Mouse (Mus musculus) midbrain, embryonic 11.5 days (tissue): ENCODE measurements around the gene Arid4a. TPM values are rescaled to one million over a fixed set of nuclear protein-coding genes. Genes with fewer than 3 reads are reported as not detected.
"Not testable (repeated sequence)": the region's sequence is repeated elsewhere in the genome, so short reads cannot be mapped to it uniquely, and the experiment has no call there.

ENCODE experiments used
- ATAC-seq: fragments of 200-750 bp; cut with Nextera tagmentation; 2 replicates; pipeline ENCODE4 v1.8.0; 2017; ENCODE audit warnings: moderate TSS enrichment, moderate library complexity; ENCODE audit not compliant: low FRiP score
- DNase-seq: peaks from one replicate; pipeline ENCODE4 v3.0.0; 2015; ENCODE audit warnings: low spot score; ENCODE audit errors: missing footprints
- H3K27ac ChIP-seq: fragments of 300-500 bp; sonication (generic); 2 replicates; pipeline ENCODE4 v1.5.1; 2014; ENCODE audit warnings: low read depth, low read length
- H3K27me3 ChIP-seq: fragments of 300-500 bp; sonication (generic); 2 replicates; pipeline ENCODE4 v1.6.1; 2014; ENCODE audit warnings: mild to moderate bottlenecking, low read length, moderate library complexity, mixed read lengths; ENCODE audit not compliant: control insufficient read depth, insufficient read depth
- H3K36me3 ChIP-seq: fragments of 300-500 bp; sonication (generic); 2 replicates; pipeline ENCODE4 v1.6.1; 2014; ENCODE audit warnings: mild to moderate bottlenecking, low read length, moderate library complexity, mixed read lengths; ENCODE audit not compliant: control insufficient read depth, insufficient read depth
- H3K4me1 ChIP-seq: fragments of 300-500 bp; sonication (generic); 2 replicates; pipeline ENCODE4 v1.6.1; 2014; ENCODE audit warnings: low read length; ENCODE audit not compliant: control insufficient read depth, insufficient read depth
- H3K4me2 ChIP-seq: fragments of 300-500 bp; sonication (generic); 2 replicates; pipeline ENCODE4 v1.6.1; 2014; ENCODE audit warnings: mild to moderate bottlenecking, moderate library complexity
- H3K4me3 ChIP-seq: fragments of 300-500 bp; sonication (generic); 2 replicates; pipeline ENCODE4 v1.5.1; 2014; ENCODE audit warnings: low read depth, low read length
- H3K9ac ChIP-seq: fragments of 300-500 bp; sonication (generic); 2 replicates; pipeline ENCODE4 v1.6.1; 2014; ENCODE audit warnings: low read length
- H3K9me3 ChIP-seq: fragments of 300-500 bp; sonication (generic); 2 replicates; pipeline ENCODE4 v1.6.1; 2016; ENCODE audit warnings: low read length; ENCODE audit not compliant: control insufficient read depth
- WGBS: fragments of 180-500 bp; shearing (Covaris S2); extraction: QIAGEN DNeasy Blood & Tissue Kit; methylation state at CpG from one replicate; pipeline ENCODE4 v1.1.7; 2014; 5-methylcytosine and 5-hydroxymethylcytosine counted together
- polyA plus RNA-seq: library from polyadenylated mRNA; unstranded; fragments of >200 nt; fragmentation: Nextera tagmentation; extraction: Ambion mirVana; gene quantifications from 2 replicates; pipeline ENCODE4 v1.2.1, GENCODE M21; 2014

The Arid4a gene
- polyA plus RNA-seq, 1 experiment from 2014 or later: 34.5 TPM

- H3K4me3 ChIP-seq, ATAC-seq, H3K4me1 ChIP-seq, DNase-seq, H3K9me3 ChIP-seq, H3K4me2 ChIP-seq, H3K27me3 ChIP-seq, H3K27ac ChIP-seq, H3K36me3 ChIP-seq, H3K9ac ChIP-seq: not testable (repeated sequence)
- 88% methylated on average over 8 of the region's 8 CpGs for WGBS
Observed at GRCm38 (mm10) chr12:71028265-71028664, 12.5 kb downstream of the Arid4a start.

GRCm38 (mm10) chr12:71030260-71030659 lies 14.5 kb downstream of the Arid4a start:
- H3K27me3 ChIP-seq: no peaks in the 10 kb centered on the region
- H3K27ac ChIP-seq: no peak overlapping the region
- ATAC-seq (no peak), DNase-seq (peak; percentile 47)
- H3K9ac ChIP-seq: no peak overlapping the region
- WGBS: 88% methylated on average over 8 of the region's 8 CpGs
- H3K4me3 ChIP-seq: no peak overlapping the region
- no peaks in the 10 kb centered on the region for H3K4me1 ChIP-seq
- H3K4me2 ChIP-seq: no peak overlapping the region
- no peaks in the 10 kb centered on the region for H3K9me3 ChIP-seq
- H3K36me3 ChIP-seq: peaks cover 3% of the 10 kb centered on the region

GRCm38 (mm10) chr12:71030722-71031121 lies 14.9 kb downstream of the Arid4a start:
- ATAC-seq (no peak), DNase-seq (peak; percentile 17)
- Histone ChIP-seq H3K36me3 (peaks cover 3% of the 10 kb centered on the region), H3K9me3 (no peaks in the 10 kb centered on the region), H3K4me3 (no peak overlapping the region), H3K9ac (no peak overlapping the region), H3K27ac (no peak overlapping the region), H3K4me1 (no peaks in the 10 kb centered on the region), H3K27me3 (no peaks in the 10 kb centered on the region), H3K4me2 (no peak overlapping the region)
- 95% methylated on average over 5 of the region's 5 CpGs for WGBS

GRCm38 (mm10) chr12:71035826-71036225 lies 20.0 kb downstream of the Arid4a start:
- no peak for DNase-seq
- no peak overlapping the region for H3K9ac ChIP-seq
- no peaks in the 10 kb centered on the region for H3K4me1 ChIP-seq
- no peaks in the 10 kb centered on the region for H3K27me3 ChIP-seq
- no peak overlapping the region for H3K4me2 ChIP-seq
- no peak for ATAC-seq
- H3K4me3 ChIP-seq: no peak overlapping the region
- WGBS: 88% methylated on average over 4 of the region's 4 CpGs
- no peaks in the 10 kb centered on the region for H3K9me3 ChIP-seq
- peaks cover 11% of the 10 kb centered on the region; the same call in 1 of the 2 replicates for H3K36me3 ChIP-seq
- H3K27ac ChIP-seq: no peak overlapping the region

- no peak for ATAC-seq
- Histone ChIP-seq H3K4me2 (no peak overlapping the region), H3K36me3 (peaks cover 11% of the 10 kb centered on the region; the same call in 1 of the 2 replicates), H3K4me1 (no peaks in the 10 kb centered on the region), H3K4me3 (no peak overlapping the region), H3K9ac (no peak overlapping the region), H3K27me3 (no peaks in the 10 kb centered on the region), H3K27ac (no peak overlapping the region), H3K9me3 (no peaks in the 10 kb centered on the region)
- DNase-seq: peak; percentile 66
- WGBS: 94% methylated on average over 12 of the region's 12 CpGs
Observed at GRCm38 (mm10) chr12:71036729-71037404, 21.1 kb downstream of the Arid4a start.

- no peak overlapping the region for H3K4me3 ChIP-seq
- H3K9ac ChIP-seq: no peak overlapping the region
- ATAC-seq (no peak), DNase-seq (peak; percentile 33)
- 93% methylated on average over 7 of the region's 7 CpGs for WGBS
- no peaks in the 10 kb centered on the region for H3K27me3 ChIP-seq
- no peak overlapping the region for H3K4me2 ChIP-seq
- peaks cover 11% of the 10 kb centered on the region; the same call in 1 of the 2 replicates for H3K36me3 ChIP-seq
- no peaks in the 10 kb centered on the region for H3K9me3 ChIP-seq
- H3K27ac ChIP-seq: no peak overlapping the region
- no peaks in the 10 kb centered on the region for H3K4me1 ChIP-seq
Observed at GRCm38 (mm10) chr12:71040462-71040861, 24.7 kb downstream of the Arid4a start.

GRCm38 (mm10) chr12:71042451-71042850 lies 26.7 kb downstream of the Arid4a start:
- Histone ChIP-seq H3K4me2 (no peak overlapping the region), H3K27ac (no peak overlapping the region), H3K9me3 (no peaks in the 10 kb centered on the region), H3K36me3 (peaks cover 18% of the 10 kb centered on the region; the same call in 1 of the 2 replicates), H3K9ac (no peak overlapping the region), H3K4me3 (no peak overlapping the region), H3K4me1 (no peaks in the 10 kb centered on the region; the same call in 1 of the 2 replicates), H3K27me3 (no peaks in the 10 kb centered on the region)
- 93% methylated on average over 1 of the region's 1 CpGs for WGBS
- no peak for ATAC-seq
- DNase-seq: no peak

- H3K4me2 ChIP-seq: no peak overlapping the region
- 91% methylated on average over 3 of the region's 3 CpGs for WGBS
- no peaks in the 10 kb centered on the region for H3K9me3 ChIP-seq
- DNase-seq (no peak), ATAC-seq (no peak)
- peaks cover 8% of the 10 kb centered on the region for H3K4me1 ChIP-seq
- no peak overlapping the region for H3K27ac ChIP-seq
- no peaks in the 10 kb centered on the region for H3K27me3 ChIP-seq
- H3K4me3 ChIP-seq: no peak overlapping the region
- no peak overlapping the region for H3K9ac ChIP-seq
- peaks cover 11% of the 10 kb centered on the region; the same call in 1 of the 2 replicates for H3K36me3 ChIP-seq
Observed at GRCm38 (mm10) chr12:71043571-71043970, 27.8 kb downstream of the Arid4a start.

- ATAC-seq (no peak), DNase-seq (no peak)
- Histone ChIP-seq H3K27me3 (no peaks in the 10 kb centered on the region), H3K4me1 (peaks cover 8% of the 10 kb centered on the region), H3K36me3 (peaks cover 11% of the 10 kb centered on the region; the same call in 1 of the 2 replicates), H3K4me2 (no peak overlapping the region), H3K9ac (no peak overlapping the region), H3K27ac (no peak overlapping the region), H3K4me3 (no peak overlapping the region), H3K9me3 (no peaks in the 10 kb centered on the region)
- 93% methylated on average over 2 of the region's 2 CpGs for WGBS
Observed at GRCm38 (mm10) chr12:71044488-71044887, 28.7 kb downstream of the Arid4a start.
